Mouse (Mus musculus) hindbrain, embryonic 16.5 days (tissue): Measurements from ENCODE around the gene Cnppd1. TPM values are rescaled to one million over a fixed set of nuclear protein-coding genes. Genes with fewer than 3 reads are reported as not detected.

Source experiments
- ATAC-seq: fragments of 200-750 bp; cut with Nextera tagmentation; 2 replicates; pipeline ENCODE4 v1.8.0; 2017; ENCODE audit warnings: moderate TSS enrichment, moderate library complexity
- H3K27ac ChIP-seq: fragments of 300-500 bp; sonication (generic); 2 replicates; pipeline ENCODE4 v1.5.1; 2014; ENCODE audit warnings: low read depth, mild to moderate bottlenecking, control low read depth, low read length, moderate library complexity
- H3K27me3 ChIP-seq: fragments of 300-500 bp; sonication (generic); replicated peaks from 2 replicates; pipeline ENCODE4 v1.6.1; 2014; ENCODE audit warnings: low read length; ENCODE audit not compliant: control insufficient read depth, insufficient read depth
- H3K36me3 ChIP-seq: fragments of 300-500 bp; sonication (generic); 2 replicates; pipeline ENCODE4 v1.6.1; 2014; ENCODE audit warnings: mild to moderate bottlenecking, low read length, moderate library complexity, mixed read lengths; ENCODE audit not compliant: control insufficient read depth, insufficient read depth
- H3K4me1 ChIP-seq: fragments of 300-500 bp; sonication (generic); 2 replicates; pipeline ENCODE4 v1.6.1; 2014; ENCODE audit warnings: low read depth, low read length; ENCODE audit not compliant: control insufficient read depth, insufficient read depth
- H3K4me2 ChIP-seq: fragments of 300-500 bp; sonication (generic); 2 replicates; pipeline ENCODE4 v1.6.1; 2014; ENCODE audit warnings: mild to moderate bottlenecking, low read length, control low read depth, moderate library complexity
- H3K4me3 ChIP-seq: fragments of 300-500 bp; sonication (generic); 2 replicates; pipeline ENCODE4 v1.5.1; 2014; ENCODE audit warnings: mild to moderate bottlenecking, low read length, control low read depth, moderate library complexity
- H3K9ac ChIP-seq: fragments of 300-500 bp; sonication (generic); 2 replicates; pipeline ENCODE4 v1.6.1; 2014; ENCODE audit warnings: low read depth, mild to moderate bottlenecking, control low read depth, low read length, moderate library complexity
- H3K9me3 ChIP-seq: fragments of 300-500 bp; sonication (generic); 2 replicates; pipeline ENCODE4 v1.6.1; 2014; ENCODE audit warnings: mild to moderate bottlenecking, low read length, moderate library complexity; ENCODE audit not compliant: control insufficient read depth
- WGBS: fragments of 180-500 bp; shearing (Covaris S2); extraction: QIAGEN DNeasy Blood & Tissue Kit; methylation state at CpG from one replicate; pipeline ENCODE4 v1.1.7; 2014; 5-methylcytosine and 5-hydroxymethylcytosine counted together
- polyA plus RNA-seq: library from polyadenylated mRNA; unstranded; fragments of >200 nt; fragmentation: Nextera tagmentation; extraction: Ambion mirVana; gene quantifications from 2 replicates; pipeline ENCODE4 v1.2.1, GENCODE M21; 2015

Gene Cnppd1
- polyA plus RNA-seq, 1 experiment from 2014 or later: 42.3 TPM

DNA sequence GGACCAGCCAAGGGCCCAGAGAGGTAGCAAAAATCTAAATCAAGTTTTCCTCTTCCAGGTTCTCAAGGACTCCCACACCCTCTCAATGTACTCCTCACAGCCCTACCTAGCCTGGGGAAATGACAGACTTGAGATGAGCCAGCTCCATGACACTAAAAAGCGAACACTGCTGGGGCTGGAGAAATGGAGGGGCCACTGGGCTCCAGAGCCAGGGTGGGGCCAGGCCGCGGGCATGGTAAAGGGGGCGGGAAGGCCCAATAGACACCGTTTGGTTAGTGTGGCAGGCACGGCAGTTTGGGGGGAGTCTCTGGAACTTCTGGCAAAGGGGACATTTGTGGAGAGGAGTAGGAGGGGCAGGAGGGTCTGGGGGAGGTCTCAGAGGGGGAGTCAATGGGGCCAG lies 6.2 kb downstream of the Cnppd1 start:
- 90% methylated on average over 6 of the region's 6 CpGs for WGBS
- Histone ChIP-seq H3K27me3 (no peaks in the 10 kb centered on the region), H3K9me3 (no peaks in the 10 kb centered on the region), H3K36me3 (peaks cover 35% of the 10 kb centered on the region), H3K9ac (no peak overlapping the region), H3K4me2 (no peak overlapping the region), H3K4me1 (peaks cover 16% of the 10 kb centered on the region), H3K4me3 (no peak overlapping the region), H3K27ac (no peak overlapping the region)
- no peak for ATAC-seq

DNA sequence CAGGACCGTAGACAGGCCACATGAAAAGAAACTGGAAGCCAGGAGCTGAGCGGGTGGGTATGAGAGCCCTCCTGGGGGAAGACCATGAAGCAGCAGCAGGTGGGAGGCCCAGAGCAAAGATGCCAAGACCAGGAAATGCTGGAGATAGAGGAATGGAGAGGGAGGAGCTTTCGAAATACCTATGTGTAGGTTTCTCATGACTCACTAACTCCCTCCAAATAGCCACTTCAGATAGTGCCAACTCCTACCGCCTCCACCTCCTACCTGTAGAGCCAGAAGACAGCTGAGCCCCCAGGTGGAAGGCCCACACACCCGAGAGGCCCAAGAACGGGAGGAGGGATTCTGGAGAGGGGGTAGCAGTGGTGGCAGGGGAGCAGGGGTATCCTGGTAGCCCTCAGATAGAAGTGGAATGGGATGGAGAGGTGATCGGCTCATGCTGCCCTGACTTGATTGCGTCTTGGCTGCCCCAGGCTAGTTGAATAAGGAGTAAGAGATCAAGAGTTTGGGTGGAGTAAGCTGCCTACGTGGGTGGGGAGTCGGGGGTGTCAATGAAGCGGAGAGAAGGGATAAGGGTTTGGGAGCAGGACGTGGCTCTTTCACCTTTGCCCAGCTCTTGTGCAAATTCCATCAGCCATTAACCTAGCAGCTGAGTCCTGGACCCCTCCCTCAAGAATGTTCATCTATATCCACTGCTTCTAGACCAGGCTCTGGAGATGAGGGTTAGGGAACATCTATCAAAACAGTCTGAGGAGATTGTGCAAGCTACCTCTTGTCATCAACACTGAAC lies 8.9 kb downstream of the Cnppd1 start, which contains the start of gene Slc23a3:
TSS of gene Slc23a3 (minus strand) at position 470 of the 787 bp plus-strand sequence.
- WGBS: 67% methylated on average over 12 of the region's 12 CpGs
- no peak within 1 kb of the TSS for H3K27ac ChIP-seq

DNA sequence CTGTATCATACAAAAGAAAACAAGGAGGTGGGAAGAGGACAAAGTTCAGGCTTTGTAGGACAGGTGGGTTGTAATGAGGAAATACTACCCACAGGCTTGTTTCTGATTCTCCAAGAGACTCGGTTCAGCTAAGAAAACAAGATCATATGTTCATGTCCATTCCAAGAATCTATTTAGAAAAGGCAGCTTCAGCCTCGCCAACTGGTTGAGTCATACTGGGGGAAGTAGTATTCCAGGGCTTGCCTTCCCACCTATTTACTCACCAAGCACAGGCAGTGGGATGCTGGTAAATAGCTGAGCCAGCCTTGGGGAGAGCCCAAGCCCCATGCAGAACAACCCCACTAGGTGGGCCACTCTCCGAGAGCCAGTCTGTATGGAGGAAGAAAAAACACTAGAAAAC lies 13.9 kb downstream of the Cnppd1 start:
- H3K9me3 ChIP-seq: no peaks in the 10 kb centered on the region
- peaks cover 4% of the 10 kb centered on the region for H3K4me1 ChIP-seq
- no peak overlapping the region for H3K9ac ChIP-seq
- no peaks in the 10 kb centered on the region for H3K27me3 ChIP-seq
- no peak overlapping the region for H3K4me3 ChIP-seq
- WGBS: 83% methylated on average over 3 of the region's 3 CpGs
- H3K27ac ChIP-seq: no peak overlapping the region
- no peaks in the 10 kb centered on the region for H3K36me3 ChIP-seq
- ATAC-seq: no peak
- H3K4me2 ChIP-seq: no peak overlapping the region

More for the DNA sequence above, 8.9 kb downstream of the Cnppd1 start, which contains the start of gene Slc23a3:
- Histone ChIP-seq H3K9me3 (no peaks in the 10 kb centered on the region), H3K27me3 (no peaks in the 10 kb centered on the region), H3K4me1 (no peaks in the 10 kb centered on the region), H3K36me3 (peaks cover 32% of the 10 kb centered on the region), H3K4me3 (no peak within 1 kb of the TSS), H3K9ac (no peak within 1 kb of the TSS), H3K4me2 (no peak within 1 kb of the TSS)
- ATAC-seq: no peak

DNA sequence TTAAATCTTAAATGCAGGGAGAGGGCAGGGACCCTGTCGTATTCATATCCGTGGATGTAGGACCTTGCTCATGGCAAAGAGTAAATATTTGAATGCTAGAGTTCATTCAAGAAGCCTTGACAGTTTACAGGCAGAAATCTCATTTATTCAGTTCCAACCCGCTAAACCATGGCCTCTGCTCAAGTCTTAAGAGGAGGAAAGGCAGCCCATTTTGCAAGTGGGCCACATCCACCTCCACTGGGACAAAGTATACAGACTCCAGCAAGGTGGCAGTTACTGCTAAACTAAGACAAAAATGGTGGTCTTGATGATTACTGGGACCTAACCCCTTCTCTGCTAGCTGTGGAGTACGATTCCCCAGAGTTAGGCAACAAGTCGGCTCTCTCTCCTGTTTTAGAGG lies 17.1 kb downstream of the Cnppd1 start:
- H3K4me1 ChIP-seq: peaks cover 4% of the 10 kb centered on the region
- H3K9me3 ChIP-seq: no peaks in the 10 kb centered on the region
- H3K27me3 ChIP-seq: no peaks in the 10 kb centered on the region
- H3K9ac ChIP-seq: peak overlapping the region; percentile 75; the same call in 1 of the 2 replicates
- no peak for ATAC-seq
- no peaks in the 10 kb centered on the region for H3K36me3 ChIP-seq
- H3K27ac ChIP-seq: peak overlapping the region; percentile 96; the same call in 1 of the 2 replicates
- peak overlapping the region; percentile 69 for H3K4me2 ChIP-seq
- H3K4me3 ChIP-seq: peak overlapping the region; percentile 74
- WGBS: 35% methylated on average over 5 of the region's 5 CpGs

DNA sequence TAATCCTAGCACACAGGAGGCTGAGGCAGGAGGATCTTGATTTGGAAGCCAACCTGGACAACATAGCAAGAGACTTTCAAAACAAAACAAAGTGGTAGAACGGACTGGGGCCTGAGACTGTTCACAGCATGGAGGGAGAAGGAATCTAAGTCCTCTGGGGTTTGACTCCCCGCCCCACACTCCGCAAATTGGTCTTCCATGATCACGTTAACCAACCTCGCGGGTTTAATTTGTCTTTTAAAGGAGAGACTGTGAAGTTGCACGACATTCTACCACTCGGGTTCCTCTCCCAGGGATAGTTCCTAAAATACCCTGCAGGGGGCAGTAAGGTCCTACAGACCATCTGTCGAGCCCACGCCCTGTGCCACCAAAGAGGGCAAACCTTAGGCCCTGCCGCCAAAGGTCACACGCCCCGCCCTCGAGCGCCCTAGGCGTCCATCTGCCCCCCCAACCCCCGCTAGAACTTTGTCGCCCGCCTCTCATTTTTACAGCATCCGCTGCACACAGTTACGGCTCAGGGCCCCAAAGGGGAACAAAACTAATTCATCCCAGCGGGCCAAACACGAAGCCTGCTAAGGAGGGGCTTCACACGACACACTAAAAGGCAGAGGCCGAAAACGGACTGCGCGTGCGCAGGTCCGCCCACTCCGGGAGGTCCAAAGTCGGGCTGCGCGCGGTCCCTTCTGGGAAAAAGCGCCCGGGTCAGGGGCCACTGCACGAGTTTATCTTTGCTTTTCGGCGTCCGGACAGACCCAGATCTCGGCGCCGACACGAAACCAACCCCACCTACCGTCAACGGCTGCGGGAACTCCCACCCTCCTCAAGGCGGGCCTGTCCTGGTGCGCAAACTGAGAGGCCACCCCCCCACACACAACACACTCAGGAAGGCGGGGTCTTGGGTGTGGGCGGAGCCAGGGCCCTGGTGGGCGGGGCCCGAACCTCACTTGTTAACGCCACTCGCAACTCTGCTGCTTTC lies 17.9 kb downstream of the Cnppd1 start, which contains the start of gene Nhej1:
TSS of gene Nhej1 (minus strand) at position 855 of the 976 bp plus-strand sequence.
- Histone ChIP-seq H3K9me3 (no peaks in the 10 kb centered on the region), H3K27me3 (no peaks in the 10 kb centered on the region), H3K4me3 (peak within 1 kb of the TSS; percentile 74), H3K4me1 (peaks cover 4% of the 10 kb centered on the region), H3K36me3 (no peaks in the 10 kb centered on the region), H3K9ac (peak within 1 kb of the TSS; percentile 75), H3K4me2 (peak within 1 kb of the TSS; percentile 69), H3K27ac (peak within 1 kb of the TSS; percentile 96)
- WGBS: under 1% methylated on average over 56 of the region's 56 CpGs
- ATAC-seq: peak; percentile 96

DNA sequence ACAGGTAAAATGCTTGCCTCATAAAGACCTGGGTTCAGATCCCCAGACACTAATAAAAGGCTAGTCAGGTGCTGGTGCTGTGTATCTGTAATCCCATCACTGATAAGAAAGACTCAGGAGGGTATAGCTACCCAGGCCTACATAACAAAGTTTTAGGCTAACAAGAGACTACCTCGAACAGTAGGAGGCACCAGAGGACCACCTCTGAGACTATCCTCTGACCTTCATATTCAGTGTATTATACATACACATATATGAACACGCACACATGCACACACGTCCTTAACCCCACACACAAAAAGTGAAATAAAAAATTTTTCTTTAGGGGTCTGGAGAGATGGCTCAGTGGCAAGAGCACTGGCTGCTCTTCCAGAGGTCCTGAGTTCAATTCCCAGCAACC lies 20.3 kb downstream of the Cnppd1 start:
- Histone ChIP-seq H3K9ac (no peak overlapping the region), H3K4me1 (peaks cover 4% of the 10 kb centered on the region), H3K36me3 (no peaks in the 10 kb centered on the region), H3K27ac (no peak overlapping the region), H3K27me3 (no peaks in the 10 kb centered on the region), H3K4me3 (no peak overlapping the region), H3K9me3 (no peaks in the 10 kb centered on the region), H3K4me2 (no peak overlapping the region)
- no peak for ATAC-seq
- whole genome bisulfite sequencing: 83% methylated on average over 3 of the region's 3 CpGs

Other genes starting within 250 kb of the Cnppd1 start
- 1.4 and 2.1 TPM in 2 replicates for gene Cryba2, start 249.6 kb downstream of the Cnppd1 start, polyA plus RNA-seq
- gene Cfap65, start 207.1 kb downstream of the Cnppd1 start, polyA plus RNA-seq: 1.1 and 1.6 TPM in 2 replicates
- 0.25 and 0.30 TPM in 2 replicates for gene Ihh, start 191.0 kb downstream of the Cnppd1 start, polyA plus RNA-seq
- 6.6 and 7.2 TPM in 2 replicates for gene Nhej1, start 17.5 kb downstream of the Cnppd1 start, polyA plus RNA-seq
- gene Slc23a3, start 8.8 kb downstream of the Cnppd1 start, polyA plus RNA-seq: not detected in 2 replicates
- 139 and 144 TPM in 2 replicates for gene Retreg2, start 67 bp upstream of the Cnppd1 start, polyA plus RNA-seq
- 39.9 and 43.4 TPM in 2 replicates for gene Zfand2b, start 25.9 kb upstream of the Cnppd1 start, polyA plus RNA-seq
- 53.9 and 57.6 TPM in 2 replicates for gene Abcb6, start 37.7 kb upstream of the Cnppd1 start, polyA plus RNA-seq
- gene Ankzf1, start 49.4 kb upstream of the Cnppd1 start, polyA plus RNA-seq: 26.9 and 27.8 TPM in 2 replicates
- 62.1 and 70.5 TPM in 2 replicates for gene Atg9a, start 49.5 kb upstream of the Cnppd1 start, polyA plus RNA-seq
- 20.1 and 21.1 TPM in 2 replicates for gene Glb1l, start 68.1 kb upstream of the Cnppd1 start, polyA plus RNA-seq
- 144 and 145 TPM in 2 replicates for gene Stk16, start 68.1 kb upstream of the Cnppd1 start, polyA plus RNA-seq
- gene Tuba4a, start 77.2 kb upstream of the Cnppd1 start, polyA plus RNA-seq: 45.5 and 74.1 TPM in 2 replicates
- 0.26 TPM in 1 of 2 replicates, not detected in the other for gene A630095N17Rik, start 89.4 kb upstream of the Cnppd1 start, polyA plus RNA-seq
- 86.3 and 98.0 TPM in 2 replicates for gene Dnajb2, start 93.7 kb upstream of the Cnppd1 start, polyA plus RNA-seq
- gene Ptprn, start 121.8 kb upstream of the Cnppd1 start, polyA plus RNA-seq: 36.9 and 40.6 TPM in 2 replicates
- gene Resp18, start 135.7 kb upstream of the Cnppd1 start, polyA plus RNA-seq: 251 and 327 TPM in 2 replicates
- 149 and 150 TPM in 2 replicates for gene Dnpep, start 175.3 kb upstream of the Cnppd1 start, polyA plus RNA-seq
- 1.7 and 10.9 TPM in 2 replicates for gene Des, start 217.6 kb upstream of the Cnppd1 start, polyA plus RNA-seq
- gene Speg, start 232.6 kb upstream of the Cnppd1 start, polyA plus RNA-seq: 20.3 and 20.4 TPM in 2 replicates